10 mouse cellular contexts compared by ENCODE assay signal in the genomic region with DNA sequence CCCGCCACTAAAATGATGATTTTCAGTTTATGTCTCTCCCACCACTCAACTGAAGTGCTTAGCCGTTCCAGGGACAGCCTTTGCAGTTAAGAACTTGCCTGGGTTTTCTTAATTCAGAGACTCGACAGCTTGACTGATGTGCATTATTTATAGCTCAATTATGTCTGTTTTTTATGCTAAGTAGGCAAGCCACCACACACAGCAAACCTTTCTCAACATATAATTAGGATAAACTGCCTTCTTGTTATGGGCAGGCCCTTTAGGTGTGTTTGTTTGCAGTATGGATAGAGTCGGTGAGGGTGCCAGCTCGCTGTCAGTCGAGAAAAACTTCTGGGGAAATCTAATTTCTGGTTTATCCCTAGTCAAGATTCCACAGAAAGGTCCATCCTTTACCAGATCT.
"Had no signal": no experiment of that assay in that cellular context is flagged by ENCODE, and none has a peak within 500 bp of the region (broad histone marks: within the 10 kb centered on the region; RNA-seq: fewer than 3 reads in every experiment).

No protein-coding gene starts in this region.

- ATAC-seq: liver, embryonic 12.5 days had no signal

- H3K27ac ChIP-seq: liver, embryonic 12.5 days; midbrain, embryonic 12.5 days; stomach, embryonic 15.5 days had no signal

- H3K4me3 ChIP-seq: liver, embryonic 12.5 days; midbrain, embryonic 12.5 days; stomach, embryonic 15.5 days had no signal

- H3K36me3 ChIP-seq: liver, embryonic 12.5 days; midbrain, embryonic 12.5 days; stomach, embryonic 15.5 days had no signal

- H3K4me2 ChIP-seq: liver, embryonic 12.5 days; lung, embryonic 14.5 days; midbrain, embryonic 12.5 days; stomach, embryonic 15.5 days had no signal

- H3K4me1 ChIP-seq: liver, embryonic 12.5 days; stomach, embryonic 15.5 days had no signal

- H3K9me3 ChIP-seq: liver, embryonic 12.5 days; midbrain, embryonic 12.5 days; stomach, embryonic 15.5 days had no signal

- H3K27me3 ChIP-seq: liver, embryonic 12.5 days; midbrain, embryonic 12.5 days; stomach, embryonic 15.5 days had no signal

- H3K9ac ChIP-seq: liver, embryonic 12.5 days; lung, embryonic 14.5 days; midbrain, embryonic 12.5 days; stomach, embryonic 15.5 days had no signal

- DNase-seq: kidney, adult 8-10 months; kidney, postnatal 36 days; lung, embryonic 14.5 days; lung, postnatal 10 days; lung, postnatal 4 days; thymus, adult 2 months; thymus, postnatal 25 days had no signal
